In genomic region chr3:138133916-138134315, GRCm38 (mm10) we compare ENCODE assay signal across 32 mouse cellular contexts. TPM values are rescaled to one million over a fixed set of nuclear protein-coding genes. Genes with fewer than 3 reads are reported as not detected.
DNase-seq lines count a peak whose midpoint lies in the region; ATAC-seq and TF ChIP-seq lines count a peak whose summit lies in the region.
"Had no signal": no experiment of that assay in that cellular context is flagged by ENCODE, and none has a peak within 500 bp of the region (broad histone marks: within the 10 kb centered on the region; RNA-seq: fewer than 3 reads in every experiment).

No protein-coding gene starts in this region.

- 88% methylated on average over 11 of the region's 11 CpGs for WGBS in intestine, embryonic 15.5 days

- H3K9me3 ChIP-seq in intestine, embryonic 15.5 days = no peaks in the 10 kb centered on the region
- H3K9me3 ChIP-seq: forebrain, embryonic 10.5 days; forebrain, embryonic 13.5 days; heart, embryonic 10.5 days; heart, embryonic 13.5 days had no signal

- DNase-seq in thymus, postnatal 36 days = no peak
- DNase-seq in gastrocnemius, postnatal 36 days = no peak
- no peak for DNase-seq in left cerebral cortex, adult 2 months (ENCODE audit: extremely low spot score in 1 of 2, low spot score in 2 of 2)
- DNase-seq: adrenal gland, adult 8-10 months; adrenal gland, postnatal 25 days; cerebellum, adult 11-12 months; cerebellum, adult 8-10 months; cerebellum, postnatal 10 days; cerebellum, postnatal 36 days; gastrocnemius, postnatal 14 days; heart, adult 2 months; heart, postnatal 14 days; heart, postnatal 4 days had no signal

- H3K27ac ChIP-seq in intestine, embryonic 15.5 days = peak overlapping the region; percentile 33; the same call in 1 of the 2 replicates
- no peak overlapping the region for H3K27ac ChIP-seq in left cerebral cortex, adult 2 months
- H3K27ac ChIP-seq: forebrain, embryonic 10.5 days; forebrain, embryonic 13.5 days; heart, adult 2 months; heart, embryonic 10.5 days; heart, embryonic 13.5 days; hindbrain, embryonic 14.5 days; hindbrain, postnatal 0 days had no signal

- H3K36me3 ChIP-seq in intestine, embryonic 15.5 days = no peaks in the 10 kb centered on the region
- H3K36me3 ChIP-seq: heart, embryonic 13.5 days had no signal

- no peak overlapping the region for H3K4me3 ChIP-seq in intestine, embryonic 15.5 days (replicated peaks)
- no peak overlapping the region for H3K4me3 ChIP-seq in left cerebral cortex, adult 2 months
- H3K4me3 ChIP-seq: forebrain, embryonic 10.5 days; forebrain, embryonic 13.5 days; heart, adult 2 months; heart, embryonic 10.5 days; heart, embryonic 13.5 days had no signal

- H3K9ac ChIP-seq in intestine, embryonic 15.5 days = no peak overlapping the region
- H3K9ac ChIP-seq: forebrain, embryonic 13.5 days; heart, embryonic 13.5 days; hindbrain, embryonic 14.5 days had no signal

- no peak for TF ChIP-seq CTCF in left cerebral cortex, adult 2 months (IDR thresholded peaks at IDR 0.05)

- H3K27me3 ChIP-seq in intestine, embryonic 15.5 days (replicated peaks) = no peaks in the 10 kb centered on the region
- H3K27me3 ChIP-seq: forebrain, embryonic 13.5 days; heart, embryonic 13.5 days had no signal

- intact Hi-C loops in gastrocnemius, postnatal 36 days (cut with DNase I) = loop anchor here (5.0 kb wide), 1 partner anchor 47 kb away; no protein-coding TSS in a partner anchor
- intact Hi-C loops in left cerebral cortex, adult 2 months (cut with DNase I) = no loop called here

- peak; percentile 59 for ATAC-seq in granulocyte monocyte progenitor cell, adult 5-6 weeks (replicated peaks; ENCODE audit: poor library complexity, severe bottlenecking)
- no peak for ATAC-seq in intestine, embryonic 15.5 days
- peak; percentile 76 for ATAC-seq in megakaryocyte, adult 5-6 weeks (ENCODE audit: poor library complexity, severe bottlenecking)
- ATAC-seq: CD4-positive, CD25-positive, alpha-beta regulatory T cell, adult 4 months; forebrain, embryonic 13.5 days; forebrain, embryonic 16.5 days; hindbrain, postnatal 0 days had no signal

- H3K4me1 ChIP-seq in intestine, embryonic 15.5 days (replicated peaks) = no peaks in the 10 kb centered on the region

- H3K4me2 ChIP-seq in intestine, embryonic 15.5 days (replicated peaks) = no peak overlapping the region
- H3K4me2 ChIP-seq: forebrain, embryonic 13.5 days; heart, embryonic 13.5 days; hindbrain, embryonic 14.5 days had no signal

RNA-seq across cellular contexts. Expression of gene Trmt10a, which starts 9.3 kb away (rescaled TPM):
- 3.9 and 9.1 TPM in 2 replicates for total RNA-seq in granulocyte monocyte progenitor cell, adult 5-6 weeks (2014; fragmentation: Nextera tagmentation)
- 11.0 and 20.0 TPM in 2 replicates for total RNA-seq in granulocyte monocyte progenitor cell, adult 5-6 weeks (2017)
- 8.8 and 12.9 TPM in 2 replicates for polyA plus RNA-seq in intestine, embryonic 15.5 days (2015; fragmentation: Nextera tagmentation; extraction: Ambion mirVana)
- 2.1 and 2.5 TPM in 2 replicates for total RNA-seq in megakaryocyte, adult 5-6 weeks (2015)
- 2.7 and 7.4 TPM in 2 replicates for total RNA-seq in megakaryocyte, adult 5-6 weeks (2017)
- 1 to 10 TPM; 1.9 to 2.1 TPM for total RNA-seq in gastrocnemius, postnatal 36 days (2021)
- total RNA-seq in left cerebral cortex, adult 2 months (2021) = 1 to 10 TPM; 5.8 to 6.2 TPM

RNA-seq across cellular contexts. Expression of gene Mttp, which starts 10.9 kb away (rescaled TPM):
- total RNA-seq in granulocyte monocyte progenitor cell, adult 5-6 weeks (2014; fragmentation: Nextera tagmentation) = 2.2 and 2.5 TPM in 2 replicates
- 2.3 and 4.7 TPM in 2 replicates for total RNA-seq in granulocyte monocyte progenitor cell, adult 5-6 weeks (2017)
- polyA plus RNA-seq in intestine, embryonic 15.5 days (2015; fragmentation: Nextera tagmentation; extraction: Ambion mirVana) = 228 and 249 TPM in 2 replicates
- 1.0 and 1.2 TPM in 2 replicates for total RNA-seq in megakaryocyte, adult 5-6 weeks (2015)
- 1.1 and 1.2 TPM in 2 replicates for total RNA-seq in megakaryocyte, adult 5-6 weeks (2017)
- 1 to 10 TPM; 1.2 to 1.5 TPM for total RNA-seq in gastrocnemius, postnatal 36 days (2021)
- 1 to 10 TPM; 6.2 to 6.5 TPM for total RNA-seq in left cerebral cortex, adult 2 months (2021)

RNA-seq across cellular contexts. Expression of gene 4930579F01Rik, which starts 59.7 kb away (rescaled TPM):
- total RNA-seq in granulocyte monocyte progenitor cell, adult 5-6 weeks (2014; fragmentation: Nextera tagmentation) = not detected in 2 replicates
- total RNA-seq in granulocyte monocyte progenitor cell, adult 5-6 weeks (2017) = not detected in 2 replicates
- polyA plus RNA-seq in intestine, embryonic 15.5 days (2015; fragmentation: Nextera tagmentation; extraction: Ambion mirVana) = 0.20 TPM in 1 of 2 replicates, not detected in the other
- total RNA-seq in megakaryocyte, adult 5-6 weeks (2015) = not detected in 2 replicates
- not detected in 2 replicates for total RNA-seq in megakaryocyte, adult 5-6 weeks (2017)
- total RNA-seq in gastrocnemius, postnatal 36 days (2021) = not detected
- total RNA-seq in left cerebral cortex, adult 2 months (2021) = not detected
- total RNA-seq: adrenal gland, adult 8-10 months; gastrocnemius, adult 18-20 months; gastrocnemius, postnatal 14 days; heart, adult 2 months; heart, postnatal 14 days; heart, postnatal 4 days; hindbrain, postnatal 0 days; MEL had no signal
- polyA plus RNA-seq: brain, embryonic 14.5 days; C2C12; CD4-positive, CD25-positive, alpha-beta regulatory T cell, adult 4 months; embryonic facial prominence, embryonic 11.5 days; embryonic facial prominence, embryonic 14.5 days; forebrain, embryonic 10.5 days; forebrain, embryonic 13.5 days; forebrain, embryonic 16.5 days; heart, embryonic 10.5 days; heart, embryonic 13.5 days; heart, embryonic 16.5 days; hindbrain, embryonic 11.5 days; hindbrain, embryonic 14.5 days had no signal
